Mouse (Mus musculus) G1E-ER4 (cell line): ENCODE results near the gene Gopc. TPM values are rescaled to one million over a fixed set of nuclear protein-coding genes. Genes with fewer than 3 reads are reported as not detected.

Experiments
- GATA1 ChIP-seq: IDR thresholded peaks from one replicate; pipeline ENCODE4 v1.8.0; 2012; ENCODE audit warnings: low read length, inconsistent platforms
- polyA plus RNA-seq: library from polyadenylated mRNA; stranded (reverse); fragments of >175 nt; gene quantifications from 2 replicates; pipeline ENCODE4 v1.2.3, GENCODE M21; 2012

Gene Gopc
- polyA plus RNA-seq, 1 experiment = 1.6 TPM

GRCm38 (mm10) chr10:52360862-52361609, 20.9 kb downstream of the Gopc start:
- no peak for TF ChIP-seq GATA1

GRCm38 (mm10) chr10:52360241-52360735, 21.6 kb downstream of the Gopc start:
- no peak for TF ChIP-seq GATA1

- TF ChIP-seq GATA1 = no peak
Measured at GRCm38 (mm10) chr10:52358467-52358866, 23.5 kb downstream of the Gopc start, which contains the start of gene Gm26741. Gm26741 (plus strand) TSS chr10:52358767.

GRCm38 (mm10) chr10:52353184-52353583, 28.7 kb downstream of the Gopc start:
- no peak for TF ChIP-seq GATA1

GRCm38 (mm10) chr10:52331007-52331406, 50.9 kb downstream of the Gopc start:
- TF ChIP-seq GATA1 = no peak

- TF ChIP-seq GATA1 = no peak
Measured at GRCm38 (mm10) chr10:52321918-52322317, 60.0 kb downstream of the Gopc start.

GRCm38 (mm10) chr10:52319506-52320286, 62.2 kb downstream of the Gopc start:
- TF ChIP-seq GATA1 = no peak

- no peak for TF ChIP-seq GATA1
Measured at GRCm38 (mm10) chr10:52309196-52309595, 72.7 kb downstream of the Gopc start.

GRCm38 (mm10) chr10:52304574-52304973, 77.3 kb downstream of the Gopc start:
- no peak for TF ChIP-seq GATA1

GRCm38 (mm10) chr10:52302271-52302670, 79.7 kb downstream of the Gopc start:
- no peak for TF ChIP-seq GATA1

GRCm38 (mm10) chr10:52301766-52302165, 80.2 kb downstream of the Gopc start:
- no peak for TF ChIP-seq GATA1

GRCm38 (mm10) chr10:52295934-52296333, 86.0 kb downstream of the Gopc start:
- no peak for TF ChIP-seq GATA1

- no peak for TF ChIP-seq GATA1
Measured at GRCm38 (mm10) chr10:52293921-52294577, 87.9 kb downstream of the Gopc start.

GRCm38 (mm10) chr10:52289261-52289660, 92.7 kb downstream of the Gopc start:
- no peak for TF ChIP-seq GATA1

GRCm38 (mm10) chr10:52287852-52288533, 93.9 kb downstream of the Gopc start:
- no peak for TF ChIP-seq GATA1

Other genes with a start within 250 kb of the Gopc start
- not detected in 2 replicates for gene Ros1, start 186.9 kb downstream of the Gopc start, polyA plus RNA-seq
- not detected in 2 replicates for gene Dcbld1, start 148.5 kb downstream of the Gopc start, polyA plus RNA-seq
- not detected in 2 replicates for gene Gm26741, start 23.4 kb downstream of the Gopc start, polyA plus RNA-seq
- gene Nepn, start 6.8 kb upstream of the Gopc start, polyA plus RNA-seq = not detected in 2 replicates
- gene Nus1, start 35.4 kb upstream of the Gopc start, polyA plus RNA-seq = 9.6 and 13.2 TPM in 2 replicates